Mouse (Mus musculus): ENCODE measurements around the gene Lag3. TPM values are rescaled to one million over a fixed set of nuclear protein-coding genes. Genes with fewer than 3 reads are reported as not detected.

The Lag3 gene
- polyA plus RNA-seq, 1 experiment from 2014 or later: 2.3 TPM

GRCm38 (mm10) chr6:124925173-124925793, 13.8 kb upstream of the Lag3 start:
- Histone ChIP-seq H3K9ac (replicated peaks; ENCODE audit: low read depth) (peak overlapping the region; percentile 20), H3K4me3 (ENCODE audit: low read depth, low read length) (peak overlapping the region; percentile 42), H3K27ac (ENCODE audit: low read length) (peak overlapping the region; percentile 95), H3K4me1 (ENCODE audit: insufficient read depth, low read depth, low read length) (peaks cover 24% of the 10 kb centered on the region), H3K9me3 (ENCODE audit: low read length) (no peaks in the 10 kb centered on the region), H3K27me3 (replicated peaks; ENCODE audit: insufficient read depth, low read length) (no peaks in the 10 kb centered on the region), H3K36me3 (ENCODE audit: insufficient read depth, low read length) (no peaks in the 10 kb centered on the region), H3K4me2 (replicated peaks; ENCODE audit: low read depth, low read length) (peak overlapping the region; percentile 52)
- TF ChIP-seq CTCF (IDR thresholded peaks at IDR 0.05) (peak; percentile 57), EP300 (IDR thresholded peaks at IDR 0.05) (peak; percentile 11; the same call in 1 of the 2 replicates)
- DNase-seq (ENCODE audit: low spot score) (peak; percentile 66), ATAC-seq (peak; percentile 37)
- WGBS: 15% methylated on average over 12 of the region's 12 CpGs

- Histone ChIP-seq H3K27me3 (replicated peaks; ENCODE audit: insufficient read depth, low read length) (no peaks in the 10 kb centered on the region), H3K27ac (ENCODE audit: low read length) (peak overlapping the region; percentile 100), H3K9me3 (ENCODE audit: low read length) (no peaks in the 10 kb centered on the region), H3K4me2 (replicated peaks; ENCODE audit: low read depth, low read length) (no peak overlapping the region), H3K9ac (replicated peaks; ENCODE audit: low read depth) (no peak overlapping the region), H3K4me1 (ENCODE audit: insufficient read depth, low read depth, low read length) (peaks cover 24% of the 10 kb centered on the region), H3K4me3 (ENCODE audit: low read depth, low read length) (no peak overlapping the region), H3K36me3 (ENCODE audit: insufficient read depth, low read length) (no peaks in the 10 kb centered on the region)
- DNase-seq (ENCODE audit: low spot score): no peak
- ATAC-seq: no peak
- no peak for TF ChIP-seq EP300 (IDR thresholded peaks at IDR 0.05)
- TF ChIP-seq CTCF (IDR thresholded peaks at IDR 0.05): no peak
- 50% methylated on average over 4 of the region's 4 CpGs for WGBS
Observed at GRCm38 (mm10) chr6:124921539-124921938, 10.0 kb upstream of the Lag3 start.

- H3K9me3 ChIP-seq (ENCODE audit: low read length): no peaks in the 10 kb centered on the region
Observed at GRCm38 (mm10) chr6:124920318-124921085, 9.0 kb upstream of the Lag3 start.

GRCm38 (mm10) chr6:124919695-124920317, 8.3 kb upstream of the Lag3 start, which contains the start of gene Ptms:
Gene Ptms (minus strand): TSS chr6:124920103.
- TF ChIP-seq CTCF (IDR thresholded peaks at IDR 0.05) (no peak), EP300 (IDR thresholded peaks at IDR 0.05) (peak; percentile 84)
- Histone ChIP-seq H3K36me3 (ENCODE audit: insufficient read depth, low read length) (no peaks in the 10 kb centered on the region), H3K9me3 (ENCODE audit: low read length) (no peaks in the 10 kb centered on the region), H3K9ac (replicated peaks; ENCODE audit: low read depth) (peak within 1 kb of the TSS; percentile 5), H3K4me3 (ENCODE audit: low read depth, low read length) (peak within 1 kb of the TSS; percentile 18), H3K4me2 (replicated peaks; ENCODE audit: low read depth, low read length) (peak within 1 kb of the TSS; percentile 44), H3K27ac (ENCODE audit: low read length) (peak within 1 kb of the TSS; percentile 100), H3K4me1 (ENCODE audit: insufficient read depth, low read depth, low read length) (peaks cover 27% of the 10 kb centered on the region; the same call in 1 of the 2 replicates), H3K27me3 (replicated peaks; ENCODE audit: insufficient read depth, low read length) (no peaks in the 10 kb centered on the region)
- DNase-seq (ENCODE audit: low spot score) (peak; percentile 99), ATAC-seq (peak; percentile 76)
- 3% methylated on average over 12 of the region's 13 CpGs for WGBS

More at GRCm38 (mm10) chr6:124920318-124921085, 9.0 kb upstream of the Lag3 start:
- DNase-seq (ENCODE audit: low spot score): peak; percentile 58
- H3K36me3 ChIP-seq (ENCODE audit: insufficient read depth, low read length): no peaks in the 10 kb centered on the region
- no peak for TF ChIP-seq EP300 (IDR thresholded peaks at IDR 0.05)
- no peak for TF ChIP-seq CTCF (IDR thresholded peaks at IDR 0.05)
- peak overlapping the region; percentile 100 for H3K27ac ChIP-seq (ENCODE audit: low read length)
- peaks cover 29% of the 10 kb centered on the region for H3K4me1 ChIP-seq (ENCODE audit: insufficient read depth, low read depth, low read length)
- 13% methylated on average over 9 of the region's 9 CpGs for WGBS
- no peak overlapping the region; the same call in 1 of the 2 replicates for H3K9ac ChIP-seq (replicated peaks; ENCODE audit: low read depth)
- H3K4me2 ChIP-seq (replicated peaks; ENCODE audit: low read depth, low read length): peak overlapping the region; percentile 44
- peak overlapping the region; percentile 18; the same call in 1 of the 2 replicates for H3K4me3 ChIP-seq (ENCODE audit: low read depth, low read length)
- H3K27me3 ChIP-seq (replicated peaks; ENCODE audit: insufficient read depth, low read length): no peaks in the 10 kb centered on the region
- ATAC-seq: no peak

- Histone ChIP-seq H3K9ac (replicated peaks; ENCODE audit: low read depth) (no peak overlapping the region), H3K4me1 (ENCODE audit: insufficient read depth, low read depth, low read length) (peaks cover 27% of the 10 kb centered on the region; the same call in 1 of the 2 replicates), H3K4me2 (replicated peaks; ENCODE audit: low read depth, low read length) (peak overlapping the region; percentile 94), H3K4me3 (ENCODE audit: low read depth, low read length) (0 out of 2 replicates have a peak overlapping the region, but pooled peaks have one; percentile 18), H3K27me3 (replicated peaks; ENCODE audit: insufficient read depth, low read length) (no peaks in the 10 kb centered on the region), H3K27ac (ENCODE audit: low read length) (peak overlapping the region; percentile 100), H3K9me3 (ENCODE audit: low read length) (no peaks in the 10 kb centered on the region), H3K36me3 (ENCODE audit: insufficient read depth, low read length) (peaks cover 4% of the 10 kb centered on the region; the same call in 1 of the 2 replicates)
- DNase-seq (ENCODE audit: low spot score): no peak
- no peak for TF ChIP-seq EP300 (IDR thresholded peaks at IDR 0.05)
- TF ChIP-seq CTCF (IDR thresholded peaks at IDR 0.05): no peak
- no peak for ATAC-seq
- WGBS: 11% methylated on average over 13 of the region's 14 CpGs
Observed at GRCm38 (mm10) chr6:124918890-124919627, 7.6 kb upstream of the Lag3 start.

All from lung, postnatal 0 days (tissue).